Mouse (Mus musculus) embryonic fibroblast, embryonic 13.5 days (primary cell): ENCODE results near the gene E430018J23Rik.

Experiments used
- CTCF ChIP-seq: IDR thresholded peaks from 2 replicates; pipeline ENCODE4 v1.5.1; 2011; ENCODE audit warnings: mild to moderate bottlenecking, control low read depth, low read length, moderate library complexity, borderline replicate concordance; ENCODE audit not compliant: insufficient read depth
- POLR2A ChIP-seq: IDR thresholded peaks from 2 replicates; pipeline ENCODE4 v1.6.1; 2011; ENCODE audit warnings: low read depth, mild to moderate bottlenecking, control low read depth, low read length, moderate library complexity

DNA sequence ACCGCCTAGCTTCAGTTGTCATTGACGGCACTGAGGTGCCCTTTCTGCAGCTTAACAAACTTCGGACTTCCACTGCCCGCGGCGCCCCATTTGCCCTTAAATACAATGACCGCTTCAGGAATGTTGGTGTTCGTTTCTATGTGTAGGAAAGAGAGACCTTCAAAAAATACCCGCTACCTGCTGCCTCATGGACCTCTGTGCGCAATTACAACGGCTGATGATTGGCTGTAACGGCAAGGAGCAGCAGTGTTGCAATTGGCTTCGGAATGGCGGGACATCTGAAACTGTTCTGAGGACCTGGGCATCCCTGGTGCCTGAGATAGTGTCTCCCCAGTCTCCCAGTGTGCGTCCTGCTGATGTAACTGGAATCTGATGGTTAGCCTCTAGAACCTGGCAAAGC lies 28.8 kb upstream of the E430018J23Rik start:
- TF ChIP-seq CTCF, result no peak
- TF ChIP-seq POLR2A, result no peak
